Mouse (Mus musculus): ENCODE data around the gene Agap1.

- TF ChIP-seq CTCF (IDR thresholded peaks at IDR 0.05; ENCODE audit: borderline replicate concordance, control insufficient read depth, extremely low read depth, insufficient read depth, low read length, poor library complexity) (no peak), POLR2A (IDR thresholded peaks at IDR 0.05; ENCODE audit: control insufficient read depth, extremely low read depth, insufficient read depth, low read length, poor library complexity) (no peak)
These were observed 441.2 kb downstream of the Agap1 start for GRCm38 (mm10) chr1:89895801-89896200.

Data from thymus, adult 2 months (tissue).